Mouse (Mus musculus) E14TG2a.4 (cell line): ENCODE measurements around the gene Dcaf6.

Source experiments
- CTCF ChIP-seq: conservative IDR thresholded peaks from 2 replicates; pipeline ENCODE4 v1.5.1; 2014; ENCODE audit warnings: low read length
- NANOG ChIP-seq: IDR thresholded peaks from 2 replicates; pipeline ENCODE4 v1.6.1; 2014; ENCODE audit warnings: borderline replicate concordance, low read length, mixed read lengths
- POU5F1 ChIP-seq: IDR thresholded peaks from 2 replicates; pipeline ENCODE4 v1.6.1; 2014; ENCODE audit warnings: low read length, borderline replicate concordance

GRCm38 (mm10) chr1:165289831-165290230, 170.4 kb downstream of the Dcaf6 start:
- TF ChIP-seq CTCF (peak; percentile 78), NANOG (no peak), POU5F1 (no peak)
